Mouse (Mus musculus) stomach, postnatal 0 days (tissue): ENCODE data around the gene Ppm1h. TPM values are rescaled to one million over a fixed set of nuclear protein-coding genes. Genes with fewer than 3 reads are reported as not detected.
A peak's percentile ranks its signal among the peaks of the same experiment; 100 is the strongest.

Experiments
- ATAC-seq: fragments of 200-750 bp; cut with Nextera tagmentation; 2 replicates; pipeline ENCODE4 v1.8.0; 2017; ENCODE audit not compliant: low FRiP score, low TSS enrichment
- DNase-seq: peaks from one replicate; pipeline ENCODE4 v3.0.0-alpha.2; 2016; ENCODE audit warnings: low spot score
- H3K27ac ChIP-seq: fragments of 300-500 bp; sonication (generic); replicated peaks from 2 replicates; pipeline ENCODE4 v1.5.1; 2014; ENCODE audit warnings: mild to moderate bottlenecking, control low read depth
- H3K27me3 ChIP-seq: fragments of 300-500 bp; sonication (generic); 2 replicates; pipeline ENCODE4 v1.6.1; 2014; ENCODE audit warnings: low read length; ENCODE audit not compliant: control insufficient read depth, insufficient read depth
- H3K36me3 ChIP-seq: fragments of 300-500 bp; sonication (generic); 2 replicates; pipeline ENCODE4 v1.6.1; 2014; ENCODE audit warnings: low read length, mixed read lengths; ENCODE audit not compliant: control insufficient read depth, insufficient read depth
- H3K4me1 ChIP-seq: fragments of 300-500 bp; sonication (generic); replicated peaks from 2 replicates; pipeline ENCODE4 v1.6.1; 2014; ENCODE audit warnings: antibody characterized with exemption; ENCODE audit not compliant: control insufficient read depth, insufficient read depth
- H3K4me2 ChIP-seq: fragments of 300-500 bp; sonication (generic); replicated peaks from 2 replicates; pipeline ENCODE4 v1.6.1; 2014; ENCODE audit warnings: low read depth, mild to moderate bottlenecking, control low read depth, moderate library complexity
- H3K4me3 ChIP-seq: fragments of 300-500 bp; sonication (generic); 2 replicates; pipeline ENCODE4 v1.5.1; 2014; ENCODE audit warnings: low read depth, low read length, control low read depth
- H3K9ac ChIP-seq: fragments of 300-500 bp; sonication (generic); 2 replicates; pipeline ENCODE4 v1.6.1; 2014; ENCODE audit warnings: mild to moderate bottlenecking, low read length, control low read depth, mixed read lengths
- H3K9me3 ChIP-seq: fragments of 300-500 bp; sonication (generic); 2 replicates; pipeline ENCODE4 v1.6.1; 2016; ENCODE audit warnings: low read length; ENCODE audit not compliant: control insufficient read depth
- CTCF ChIP-seq: IDR thresholded peaks from 2 replicates; pipeline ENCODE4 v1.5.1; 2016; ENCODE audit warnings: antibody characterized with exemption, low read depth, mild to moderate bottlenecking, moderate library complexity
- EP300 ChIP-seq: optimal IDR thresholded peaks from 2 replicates; pipeline ENCODE3; 2016; ENCODE audit warnings: antibody characterized with exemption
- WGBS: fragments of 180-500 bp; shearing (Covaris S2); extraction: QIAGEN DNeasy Blood & Tissue Kit; methylation state at CpG from one replicate; pipeline ENCODE4 v1.1.7; 2014; 5-methylcytosine and 5-hydroxymethylcytosine counted together
- polyA plus RNA-seq: library from polyadenylated mRNA; unstranded; fragments of >200 nt; fragmentation: Nextera tagmentation; extraction: Ambion mirVana; gene quantifications from 2 replicates; pipeline ENCODE4 v1.2.1, GENCODE M21; 2015

Gene Ppm1h
- polyA plus RNA-seq, 1 experiment from 2014 or later: 7.6 TPM

- TF ChIP-seq EP300 (no peak), CTCF (no peak)
- ATAC-seq: no peak
- no peak overlapping the region for H3K9ac ChIP-seq
- no peaks in the 10 kb centered on the region for H3K36me3 ChIP-seq
- no peak overlapping the region for H3K4me3 ChIP-seq
- no peaks in the 10 kb centered on the region for H3K27me3 ChIP-seq
- WGBS: 72% methylated on average over 6 of the region's 6 CpGs
- no peak overlapping the region for H3K4me2 ChIP-seq
- H3K27ac ChIP-seq: no peak overlapping the region
- H3K9me3 ChIP-seq: no peaks in the 10 kb centered on the region
- no peak for DNase-seq
- no peaks in the 10 kb centered on the region for H3K4me1 ChIP-seq
These were observed 176.0 kb downstream of the Ppm1h start for GRCm38 (mm10) chr10:122854571-122854970.

DNA sequence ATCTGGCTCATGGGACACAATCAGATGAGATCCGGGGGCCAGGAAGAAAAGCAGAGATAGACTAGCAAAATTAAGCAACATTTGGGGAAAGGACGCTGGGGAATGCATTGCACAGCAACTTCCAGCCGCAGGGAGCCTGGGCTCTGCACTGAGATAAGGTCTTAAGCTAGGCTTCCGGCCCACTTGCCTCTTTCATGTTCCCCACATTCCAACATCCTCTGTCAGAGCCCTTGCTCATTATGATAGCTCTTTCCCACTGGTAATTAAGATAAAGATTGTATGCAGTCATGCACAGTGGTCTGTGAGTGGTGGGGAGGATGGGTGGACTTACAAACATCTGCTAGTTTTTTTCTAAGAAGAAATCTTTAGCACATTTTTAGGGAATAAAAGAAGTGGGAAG lies 176.6 kb downstream of the Ppm1h start:
- WGBS: 51% methylated on average over 4 of the region's 4 CpGs
- Histone ChIP-seq H3K4me3 (no peak overlapping the region), H3K4me2 (no peak overlapping the region), H3K27ac (no peak overlapping the region; the same call in 1 of the 2 replicates), H3K36me3 (no peaks in the 10 kb centered on the region), H3K9me3 (no peaks in the 10 kb centered on the region), H3K4me1 (no peaks in the 10 kb centered on the region), H3K9ac (no peak overlapping the region), H3K27me3 (no peaks in the 10 kb centered on the region)
- ATAC-seq (no peak), DNase-seq (no peak)
- TF ChIP-seq CTCF (no peak), EP300 (no peak)

DNA sequence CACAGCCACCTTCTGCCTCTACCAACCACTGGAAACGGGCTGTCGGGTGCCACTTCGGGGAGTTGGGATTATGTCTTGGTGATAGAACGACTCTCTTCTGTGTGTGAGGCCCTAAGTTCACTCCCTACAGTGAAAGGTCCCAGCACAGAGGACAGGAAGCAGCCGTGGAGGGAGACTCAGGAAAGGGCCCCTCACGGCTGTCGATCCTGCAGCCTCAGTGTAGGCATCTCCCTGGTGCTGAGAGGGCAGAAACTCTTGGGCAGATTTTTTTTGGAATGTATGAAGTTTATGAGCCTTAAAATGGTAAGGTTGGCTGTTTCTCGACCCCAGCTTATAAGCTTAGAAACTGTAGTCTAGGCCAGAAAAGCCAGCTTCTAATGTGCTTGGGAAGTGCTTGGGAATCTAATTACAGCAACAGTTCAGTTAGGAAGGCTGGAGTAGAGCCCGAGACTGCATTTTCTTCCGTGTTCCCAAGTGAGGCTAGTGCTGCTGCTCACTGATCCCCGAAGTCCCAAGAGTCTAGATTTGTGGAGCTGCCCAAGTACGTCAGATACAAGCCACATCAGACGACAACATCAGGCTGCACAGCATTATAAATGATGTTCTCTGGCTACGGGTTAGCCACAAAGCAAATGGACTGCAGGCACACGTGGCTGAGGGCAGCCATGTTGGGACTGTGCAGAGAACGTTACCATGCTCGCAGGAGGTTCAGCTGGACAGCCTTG lies 177.6 kb downstream of the Ppm1h start:
- Histone ChIP-seq H3K9ac (no peak overlapping the region; the same call in 1 of the 2 replicates), H3K9me3 (no peaks in the 10 kb centered on the region), H3K4me3 (no peak overlapping the region), H3K4me1 (no peaks in the 10 kb centered on the region), H3K4me2 (no peak overlapping the region), H3K36me3 (no peaks in the 10 kb centered on the region), H3K27ac (peak overlapping the region; percentile 31; the same call in 1 of the 2 replicates), H3K27me3 (no peaks in the 10 kb centered on the region)
- no peak for TF ChIP-seq CTCF
- no peak for TF ChIP-seq EP300
- ATAC-seq (no peak), DNase-seq (no peak)
- 58% methylated on average over 17 of the region's 17 CpGs for WGBS

DNA sequence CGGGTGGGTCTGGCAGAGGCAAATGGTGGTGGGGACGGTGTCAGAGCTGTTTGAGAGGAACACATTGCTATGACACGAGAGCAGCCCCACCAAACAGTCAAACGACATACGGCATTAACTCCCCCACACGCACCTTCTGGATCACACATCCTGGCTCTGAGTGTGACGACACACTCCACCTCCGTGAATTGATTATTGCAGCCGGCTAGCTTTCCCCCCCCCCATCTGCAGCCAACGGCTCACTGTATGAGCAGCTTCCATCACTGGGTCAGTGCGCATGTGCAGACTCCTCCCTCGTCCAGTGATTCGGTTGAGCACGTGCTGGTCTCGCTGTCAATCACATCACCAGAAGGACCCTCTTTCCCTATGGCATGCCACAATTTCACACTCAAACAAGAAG lies 178.6 kb downstream of the Ppm1h start:
- Histone ChIP-seq H3K4me3 (no peak overlapping the region), H3K27ac (no peak overlapping the region), H3K4me2 (no peak overlapping the region), H3K4me1 (no peaks in the 10 kb centered on the region), H3K9ac (no peak overlapping the region), H3K9me3 (no peaks in the 10 kb centered on the region), H3K36me3 (no peaks in the 10 kb centered on the region), H3K27me3 (no peaks in the 10 kb centered on the region)
- TF ChIP-seq EP300: no peak
- TF ChIP-seq CTCF: no peak
- DNase-seq (no peak), ATAC-seq (no peak)
- WGBS: 91% methylated on average over 15 of the region's 15 CpGs

DNA sequence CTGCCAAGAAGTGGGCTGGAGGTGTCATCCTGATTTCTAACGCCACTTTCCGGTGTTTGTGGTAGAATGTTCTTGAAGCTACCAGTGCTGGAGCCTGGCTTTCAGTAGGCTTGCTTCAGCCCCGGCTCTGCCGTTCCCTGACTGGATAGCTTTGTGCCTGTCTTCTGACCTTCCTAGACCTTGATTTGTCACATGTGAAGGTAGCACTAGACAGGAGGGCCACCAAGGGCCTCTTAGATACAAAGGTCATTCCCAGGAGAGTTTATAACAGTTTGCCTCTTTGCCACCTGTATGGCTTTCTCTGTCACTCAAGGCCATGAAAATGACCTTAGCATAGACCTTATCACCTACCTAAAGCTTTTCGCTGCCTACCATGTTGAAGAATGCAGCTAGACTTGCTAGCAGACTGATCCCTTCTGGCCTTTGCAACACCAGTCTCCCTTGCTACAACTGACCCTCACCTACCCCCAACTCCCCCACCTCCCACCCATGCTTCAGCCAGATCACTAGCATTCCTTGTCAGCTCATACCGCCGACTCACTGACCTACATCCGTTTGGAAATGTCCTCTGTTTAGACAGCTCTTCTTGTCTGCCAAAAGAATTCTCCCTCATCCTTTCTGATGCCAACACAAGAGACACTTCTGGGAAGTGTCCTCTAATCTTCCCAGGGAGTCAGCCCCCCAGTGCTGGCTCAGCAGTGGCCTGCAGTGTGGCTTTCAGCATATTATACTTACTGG lies 180.5 kb downstream of the Ppm1h start:
- DNase-seq: no peak
- Histone ChIP-seq H3K27ac (peak overlapping the region; percentile 70), H3K9ac (no peak overlapping the region), H3K4me2 (no peak overlapping the region), H3K4me1 (no peaks in the 10 kb centered on the region), H3K36me3 (no peaks in the 10 kb centered on the region), H3K4me3 (no peak overlapping the region), H3K27me3 (no peaks in the 10 kb centered on the region), H3K9me3 (no peaks in the 10 kb centered on the region)
- TF ChIP-seq CTCF (no peak), EP300 (no peak)
- WGBS: 69% methylated on average over 8 of the region's 8 CpGs
- ATAC-seq: peak; percentile 46

DNA sequence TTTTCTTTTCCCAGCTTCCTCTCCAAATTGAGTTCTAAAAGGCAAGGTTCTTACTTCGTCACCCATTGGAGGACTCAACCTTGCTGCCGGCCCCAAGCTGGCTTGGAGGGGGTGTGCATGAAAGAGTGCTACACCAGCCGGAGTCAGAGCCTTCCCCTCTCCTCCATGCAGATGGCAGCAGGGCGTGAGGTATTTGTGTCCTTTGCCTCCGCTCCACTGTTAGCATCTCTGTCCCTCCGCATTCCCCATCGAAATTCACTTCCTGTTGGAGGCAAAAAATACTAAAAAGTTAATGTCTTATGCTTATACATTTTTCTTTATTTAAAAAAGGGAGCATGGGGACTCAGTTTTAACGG lies 181.1 kb downstream of the Ppm1h start:
- H3K27ac ChIP-seq: peak overlapping the region; percentile 70
- no peaks in the 10 kb centered on the region for H3K4me1 ChIP-seq
- H3K9me3 ChIP-seq: no peaks in the 10 kb centered on the region
- H3K27me3 ChIP-seq: no peaks in the 10 kb centered on the region
- H3K36me3 ChIP-seq: no peaks in the 10 kb centered on the region
- ATAC-seq (no peak), DNase-seq (no peak)
- TF ChIP-seq EP300 (no peak), CTCF (no peak)
- H3K9ac ChIP-seq: no peak overlapping the region
- H3K4me2 ChIP-seq: no peak overlapping the region
- H3K4me3 ChIP-seq: no peak overlapping the region
- 59% methylated on average over 8 of the region's 8 CpGs for WGBS
